Mouse (Mus musculus): Measurements from ENCODE around the gene Cd79b.

Cd79b gene

GRCm38 (mm10) chr11:106317801-106318200 lies 3.2 kb upstream of the Cd79b start:
- DNase-seq, result no peak

DNA sequence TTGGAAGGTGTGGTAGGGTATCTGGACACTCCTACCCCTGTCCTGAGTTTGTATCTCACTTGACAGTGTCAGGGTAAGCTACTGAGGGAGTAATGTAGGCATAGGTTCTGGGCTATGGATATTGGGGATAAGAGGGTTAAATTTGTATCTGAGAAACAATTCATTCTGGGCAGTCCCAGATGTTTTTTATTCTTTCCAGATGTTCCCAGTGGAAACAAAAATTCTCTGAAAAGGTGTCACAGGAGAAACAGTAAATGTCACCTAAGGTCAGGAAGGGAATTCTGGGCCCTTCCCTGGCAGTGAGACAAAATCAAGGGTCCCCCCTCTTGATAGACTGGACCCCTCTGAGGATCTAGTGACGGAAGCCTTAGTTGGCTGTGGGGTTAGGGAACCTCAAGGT lies 1.9 kb upstream of the Cd79b start:
- DNase-seq, result no peak

DNA sequence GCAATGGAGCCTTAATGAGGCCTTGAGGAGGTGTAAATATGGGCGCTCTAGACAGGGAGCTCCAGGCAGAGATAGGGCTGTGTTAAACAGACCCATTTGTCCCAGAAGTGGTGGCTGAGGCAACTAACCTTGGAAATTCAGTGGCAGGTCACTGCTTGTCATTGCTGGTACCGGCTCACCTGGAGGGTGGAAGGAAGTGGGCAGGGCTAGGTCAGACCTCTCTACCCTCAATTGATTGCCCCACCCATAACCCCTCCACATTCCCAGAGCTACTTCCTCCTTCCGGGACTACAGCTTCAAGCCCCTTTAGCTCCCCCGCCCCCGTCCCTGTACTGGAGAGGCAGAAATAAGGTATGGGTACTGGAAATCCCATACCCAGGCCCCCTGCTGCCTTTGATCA lies 1.0 kb downstream of the Cd79b start:
- DNase-seq, result no peak

DNA sequence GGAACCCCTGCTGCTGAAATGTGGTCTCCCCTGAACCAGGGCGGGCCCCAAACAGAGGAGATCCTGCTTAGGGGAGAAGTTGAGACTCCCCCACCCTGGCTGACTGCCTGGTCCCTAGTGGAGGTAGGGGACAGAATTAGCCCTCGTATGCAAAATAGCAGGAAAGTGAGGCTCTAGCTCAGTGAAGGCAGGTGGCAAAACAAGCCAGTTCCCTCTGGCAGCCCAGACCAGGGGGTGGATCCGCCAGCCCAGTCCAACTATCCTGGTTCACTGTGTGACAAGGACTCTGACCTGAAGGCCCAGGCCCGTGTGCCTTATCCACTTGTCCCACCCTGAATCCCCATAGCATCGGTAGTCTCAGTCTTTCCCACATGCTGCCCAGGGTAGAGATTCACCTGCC lies 4.4 kb downstream of the Cd79b start:
- DNase-seq, result no peak

- DNase-seq, result no peak
These were observed 6.4 kb downstream of the Cd79b start for GRCm38 (mm10) chr11:106308162-106308561.

DNA sequence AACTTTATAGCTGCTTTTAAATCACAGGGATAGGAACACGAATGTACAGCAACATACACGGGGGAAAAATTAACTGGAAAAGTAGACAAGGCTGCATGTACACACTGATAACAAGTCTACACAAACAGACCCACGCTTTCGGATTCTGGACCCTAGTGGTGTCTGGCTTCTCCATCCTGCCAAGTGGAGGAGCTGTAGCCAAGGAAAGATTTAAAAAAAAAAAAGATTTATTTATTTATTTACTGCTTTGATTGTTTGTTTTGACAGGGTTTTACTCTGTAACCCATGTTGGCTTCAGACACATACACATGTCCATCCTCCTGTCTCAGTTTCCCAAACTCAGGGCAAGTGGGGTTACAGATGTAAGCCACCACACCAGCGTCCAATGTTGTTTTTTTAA lies 7.1 kb downstream of the Cd79b start:
- no peak for DNase-seq

- DNase-seq, result no peak
These were observed 7.8 kb downstream of the Cd79b start for GRCm38 (mm10) chr11:106306758-106307157.

DNA sequence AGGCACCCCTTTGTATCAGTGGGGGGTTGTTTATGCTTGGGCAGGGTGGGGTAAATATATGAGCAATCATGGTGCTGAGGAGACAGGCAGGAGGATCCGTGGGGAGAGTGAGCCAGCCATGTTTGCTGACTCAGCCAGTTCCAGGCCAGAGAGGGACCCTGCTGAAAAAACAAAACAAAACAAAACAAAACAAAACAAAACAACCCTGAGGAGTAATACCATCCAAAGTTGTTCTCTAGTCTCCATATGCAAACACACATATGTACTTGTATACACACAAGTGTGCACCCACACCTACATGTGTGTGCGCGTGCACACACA lies 8.5 kb downstream of the Cd79b start:
- no peak for DNase-seq

DNA sequence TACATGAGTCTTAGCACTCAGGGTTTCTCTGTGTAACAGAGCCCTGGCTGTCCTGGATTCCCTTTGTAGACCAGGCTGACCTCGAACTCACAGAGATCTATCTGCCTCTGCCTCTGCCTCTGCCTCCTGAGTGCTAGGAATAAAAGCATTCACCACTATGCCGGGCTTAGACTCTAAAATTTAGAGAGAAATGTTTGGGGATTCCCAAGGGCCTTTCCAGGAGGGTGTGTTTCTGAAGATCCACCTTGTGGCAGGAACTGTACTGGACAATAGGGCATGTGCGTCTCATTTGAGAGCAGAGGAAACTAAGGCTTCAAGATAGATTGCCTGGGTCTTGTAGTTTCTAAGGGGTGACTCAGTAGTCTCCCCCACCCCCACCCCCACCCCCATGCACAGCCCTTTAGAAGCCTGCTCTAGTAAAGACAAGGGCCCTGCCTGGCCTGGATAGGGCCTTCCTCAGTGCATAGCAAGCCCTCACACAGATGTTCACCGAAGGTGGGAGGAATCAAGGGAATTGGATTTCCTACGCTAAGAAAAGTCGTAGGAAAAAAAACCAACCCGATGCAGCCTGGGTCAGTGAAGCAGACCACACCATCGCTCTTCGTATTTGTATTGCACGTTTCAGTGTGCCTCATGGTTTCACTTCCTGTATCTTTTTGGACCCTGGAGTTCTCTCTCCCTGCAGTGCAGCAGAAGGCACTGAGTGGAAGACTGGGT lies 9.1 kb downstream of the Cd79b start:
- DNase-seq, result no peak

DNA sequence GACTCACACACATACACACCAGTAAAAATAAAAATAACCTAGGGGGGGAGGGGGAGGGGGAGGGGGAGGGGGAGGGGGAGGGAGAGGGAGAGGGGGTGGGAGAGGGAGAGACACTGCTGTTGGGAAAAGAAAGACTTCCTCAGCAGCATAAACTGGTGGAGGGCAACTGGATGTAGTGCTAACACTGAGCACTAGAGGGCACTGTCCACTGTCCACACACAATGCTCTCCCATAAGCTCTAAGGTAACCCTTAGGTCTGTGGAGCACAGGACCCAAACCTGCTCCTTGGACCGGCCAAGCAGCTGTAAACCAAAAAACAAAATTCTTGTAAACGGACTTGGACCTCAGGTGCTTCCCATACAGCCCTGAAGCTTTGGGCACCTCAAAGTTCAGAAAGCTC lies 11.9 kb downstream of the Cd79b start:
- peak; percentile 64 for DNase-seq

DNA sequence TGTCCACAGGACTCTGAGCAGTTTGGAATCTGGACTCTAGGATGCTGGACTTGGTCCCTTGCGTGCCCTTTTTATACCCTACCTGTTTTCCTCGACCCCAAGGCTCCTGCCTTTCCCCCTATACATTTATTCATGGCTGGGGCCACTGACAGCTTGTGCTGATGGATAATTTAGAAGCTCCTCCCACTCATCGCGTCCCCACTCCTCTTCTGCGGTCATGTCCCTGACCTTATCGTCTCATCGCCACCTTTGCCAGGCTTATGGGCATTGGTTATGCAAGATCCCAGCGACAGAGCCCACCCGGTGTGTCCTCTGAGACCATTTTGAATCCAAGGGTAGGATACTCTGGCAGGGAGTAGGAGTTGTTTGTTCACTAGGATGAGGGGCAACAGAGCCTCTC lies 12.8 kb downstream of the Cd79b start, which contains the start of gene Gh:
TSS of gene Gh (minus strand) at position 101 of the 400 bp plus-strand sequence.
- no peak for DNase-seq

DNA sequence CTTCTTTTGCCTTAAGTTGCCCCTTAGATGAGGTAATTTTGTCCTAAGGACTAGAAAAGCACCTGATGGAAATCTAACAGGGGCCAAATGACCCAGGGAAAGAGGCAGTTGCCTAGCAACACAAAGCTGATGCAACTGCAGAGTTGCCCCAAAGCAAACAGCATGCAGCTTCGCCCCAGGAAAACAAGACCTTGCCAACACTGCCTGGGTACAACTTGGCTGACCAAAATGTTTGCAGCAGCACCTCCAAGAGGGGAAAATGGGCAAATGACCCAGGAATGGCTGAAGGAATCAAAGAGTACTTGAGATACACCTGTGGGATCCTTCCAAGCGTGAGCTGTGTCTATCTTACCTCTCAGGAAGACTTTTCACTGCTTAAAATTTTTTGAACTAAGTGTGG lies 22.7 kb downstream of the Cd79b start:
- peak; percentile 83 for DNase-seq

DNA sequence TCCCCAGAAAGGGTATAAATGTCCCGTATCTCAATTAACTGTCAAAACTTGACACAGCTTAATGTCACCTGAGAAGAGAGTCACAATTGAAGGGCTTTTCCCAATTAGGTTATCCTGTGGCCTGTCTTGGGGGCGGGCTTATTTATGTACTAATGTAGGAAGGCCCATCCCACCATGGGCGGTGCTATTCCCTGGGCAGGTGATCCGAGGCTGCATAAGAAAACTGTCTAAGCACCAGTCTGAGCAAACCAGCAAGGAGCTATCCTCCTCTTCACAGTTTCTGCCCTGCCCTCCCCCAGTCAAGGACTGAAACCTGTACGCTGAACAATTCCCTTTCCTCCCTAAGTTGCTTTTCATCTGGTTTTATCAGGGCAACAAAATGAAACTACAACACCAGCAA lies 24.2 kb downstream of the Cd79b start:
- DNase-seq, result peak; percentile 23

GRCm38 (mm10) chr11:106289369-106289768 lies 25.2 kb downstream of the Cd79b start:
- peak; percentile 90 for DNase-seq

DNA sequence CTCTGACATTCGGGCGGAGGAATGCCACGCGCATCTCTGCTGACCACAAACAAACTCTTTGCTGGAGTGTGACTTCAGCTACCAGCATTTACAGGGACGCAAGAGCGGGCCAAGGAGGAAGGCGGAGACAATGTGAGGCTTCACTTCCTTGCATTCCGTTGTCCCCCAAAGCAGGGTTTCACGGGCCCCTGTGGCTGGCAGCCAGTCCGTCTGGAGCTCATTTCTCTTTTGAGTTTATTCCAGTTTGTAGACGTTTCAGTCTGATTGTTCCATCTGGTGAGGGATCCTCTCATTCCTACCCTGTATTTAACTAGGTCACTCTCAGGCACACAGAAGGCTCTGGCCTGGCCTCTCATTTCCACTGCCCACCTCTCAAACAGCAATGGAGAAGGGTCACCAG lies 27.6 kb downstream of the Cd79b start:
- peak; percentile 84 for DNase-seq

DNA sequence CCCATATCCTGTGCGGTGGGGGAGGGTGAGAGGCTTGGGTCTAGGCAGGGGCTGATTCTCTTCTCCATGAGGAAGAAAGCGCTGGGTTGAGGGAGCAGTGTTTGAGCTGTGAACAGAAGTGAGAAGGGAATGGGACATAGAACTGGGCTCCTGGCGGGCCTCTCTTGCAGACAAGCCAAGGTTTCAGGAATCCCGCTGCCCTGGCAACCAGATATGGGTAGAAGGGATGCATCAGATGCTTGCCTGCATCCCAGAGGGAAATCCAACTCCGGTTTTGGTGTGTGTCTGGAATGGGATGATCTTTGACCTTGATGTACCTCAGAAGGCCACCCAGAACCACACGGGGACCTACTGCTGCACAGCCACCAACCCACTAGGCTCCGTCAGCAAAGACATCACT lies 28.4 kb downstream of the Cd79b start:
- DNase-seq, result peak; percentile 51

DNA sequence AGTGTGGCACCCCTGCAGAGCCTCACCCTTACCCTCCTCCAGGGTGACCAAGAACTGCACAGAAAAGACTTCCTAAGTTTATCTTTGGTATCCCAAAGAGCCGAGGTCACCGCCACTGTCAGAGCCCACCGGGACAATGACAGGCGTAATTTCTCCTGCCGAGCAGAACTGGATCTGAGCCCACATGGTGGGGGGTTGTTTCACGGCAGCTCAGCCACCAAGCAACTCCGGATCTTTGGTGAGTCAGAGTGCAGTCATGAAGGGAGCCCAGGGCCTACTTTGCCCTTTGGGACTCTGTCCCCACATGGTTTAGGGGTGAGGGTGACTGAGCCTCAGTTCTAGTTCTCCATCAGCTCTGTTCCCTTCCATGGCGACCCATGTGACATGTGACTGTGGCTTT lies 30.4 kb downstream of the Cd79b start:
- DNase-seq, result peak; percentile 35

GRCm38 (mm10) chr11:106283371-106283770 lies 31.2 kb downstream of the Cd79b start:
- peak; percentile 41 for DNase-seq

DNA sequence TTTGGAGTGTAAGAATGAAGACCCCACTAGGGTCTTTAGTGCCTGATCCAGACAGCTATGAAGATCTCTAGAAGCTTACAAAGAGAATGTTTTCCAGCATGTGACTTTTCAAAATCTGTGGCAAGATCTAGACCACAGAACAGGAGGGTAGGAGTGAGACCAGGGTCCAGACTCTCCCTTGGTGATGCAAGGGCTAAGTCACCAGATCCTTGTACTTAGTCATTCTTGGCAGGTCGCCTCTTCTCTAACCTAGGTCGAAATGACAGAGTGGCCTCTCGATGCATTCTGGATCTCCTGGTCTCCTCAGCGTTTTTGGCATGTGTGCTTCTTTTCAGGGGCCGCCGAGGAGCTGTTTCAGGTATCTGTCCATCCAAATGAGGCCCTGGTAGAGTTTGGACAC lies 32.1 kb downstream of the Cd79b start:
- no peak for DNase-seq

GRCm38 (mm10) chr11:106276454-106276853 lies 38.1 kb downstream of the Cd79b start, which contains the start of gene Tcam1:
TSS of gene Tcam1 (plus strand) at chr11:106276672.
- DNase-seq, result peak; percentile 96

GRCm38 (mm10) chr11:106274971-106275411 lies 39.6 kb downstream of the Cd79b start:
- peak; percentile 35 for DNase-seq

GRCm38 (mm10) chr11:106274374-106274773 lies 40.2 kb downstream of the Cd79b start:
- DNase-seq, result no peak

- DNase-seq, result no peak
These were observed 40.8 kb downstream of the Cd79b start for GRCm38 (mm10) chr11:106273811-106274210.

GRCm38 (mm10) chr11:106273311-106273684 lies 41.3 kb downstream of the Cd79b start:
- no peak for DNase-seq

DNA sequence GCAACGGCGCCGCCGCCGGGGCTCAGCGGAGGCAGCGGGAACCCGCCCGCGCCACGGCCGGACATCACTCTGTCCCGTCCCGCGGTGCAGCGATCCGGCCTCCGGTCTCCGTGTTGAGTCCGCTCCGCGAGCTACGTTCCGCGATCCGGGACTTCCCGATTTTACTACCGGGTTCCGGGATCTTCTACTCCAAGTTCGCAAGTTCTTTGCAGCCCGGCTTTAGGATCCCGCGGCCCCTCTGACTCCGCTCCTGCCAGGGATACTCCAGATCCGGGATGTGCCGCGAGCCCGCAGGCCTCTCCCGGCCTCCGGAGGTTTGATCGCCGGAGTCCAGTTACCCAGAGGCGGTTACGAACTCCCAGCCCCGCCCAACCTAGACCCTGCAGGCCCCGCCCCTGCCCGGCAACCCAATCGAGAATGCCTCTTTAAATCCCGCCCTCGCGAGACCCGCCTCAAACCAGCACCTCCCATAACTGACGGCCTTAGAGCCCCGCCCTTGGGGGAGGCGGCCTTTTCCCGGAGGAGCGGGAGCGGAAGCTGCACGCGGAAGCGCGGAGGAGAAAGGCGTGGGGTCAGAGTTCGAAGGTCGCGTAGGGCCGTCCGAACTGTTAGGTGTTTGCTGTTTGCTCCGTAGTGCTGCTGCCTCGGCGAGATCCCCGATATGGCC lies 41.8 kb downstream of the Cd79b start, which contains the start of gene Smarcd2:
TSS of gene Smarcd2 (minus strand) at position 329 of the 667 bp plus-strand sequence.
- peak; percentile 98 for DNase-seq
